Mouse (Mus musculus): ENCODE measurements at regions not wholly inside any gene's neighbourhood (a gene's known extent, or its start where the extent isn't known, plus 50 kb on each side); places are given as distances from the start of the nearest gene placed in this dataset.

GRCm38 (mm10) chr2:39299798-39300382, 73.6 kb upstream of the Ppp6c start:
- no peak for ATAC-seq (ENCODE audit: insufficient read depth, low FRiP score, low read depth)
- H3K9me3 ChIP-seq: no peaks in the 10 kb centered on the region
- 82% methylated on average over 2 of the region's 2 CpGs for WGBS
- H3K36me3 ChIP-seq: no peaks in the 10 kb centered on the region
- no peak overlapping the region for H3K27ac ChIP-seq
- no peak overlapping the region for H3K9ac ChIP-seq
- no peak overlapping the region for H3K4me2 ChIP-seq
- no peak overlapping the region for H3K4me3 ChIP-seq (replicated peaks)
- no peaks in the 10 kb centered on the region for H3K27me3 ChIP-seq (replicated peaks)
- H3K4me1 ChIP-seq: no peaks in the 10 kb centered on the region

GRCm38 (mm10) chr2:39299290-39299689, 73.0 kb upstream of the Ppp6c start:
- Histone ChIP-seq H3K4me3 (replicated peaks) (no peak overlapping the region), H3K4me1 (no peaks in the 10 kb centered on the region), H3K27ac (no peak overlapping the region), H3K9me3 (no peaks in the 10 kb centered on the region), H3K9ac (no peak overlapping the region), H3K27me3 (replicated peaks) (no peaks in the 10 kb centered on the region), H3K4me2 (no peak overlapping the region), H3K36me3 (no peaks in the 10 kb centered on the region)
- 58% methylated on average over 1 of the region's 1 CpGs for WGBS
- no peak for ATAC-seq (ENCODE audit: insufficient read depth, low FRiP score, low read depth)

GRCm38 (mm10) chr2:39295435-39295834, 69.2 kb upstream of the Ppp6c start:
- Histone ChIP-seq H3K4me2 (no peak overlapping the region), H3K9me3 (no peaks in the 10 kb centered on the region), H3K4me1 (no peaks in the 10 kb centered on the region), H3K4me3 (replicated peaks) (no peak overlapping the region), H3K27me3 (replicated peaks) (no peaks in the 10 kb centered on the region), H3K27ac (no peak overlapping the region), H3K36me3 (no peaks in the 10 kb centered on the region), H3K9ac (no peak overlapping the region)
- WGBS: 65% methylated on average over 1 of the region's 1 CpGs
- ATAC-seq (ENCODE audit: insufficient read depth, low FRiP score, low read depth): no peak

- H3K4me1 ChIP-seq: no peaks in the 10 kb centered on the region
- H3K9me3 ChIP-seq: no peaks in the 10 kb centered on the region
- no peak overlapping the region for H3K9ac ChIP-seq
- ATAC-seq (ENCODE audit: insufficient read depth, low FRiP score, low read depth): no peak
- no peak overlapping the region for H3K4me3 ChIP-seq (replicated peaks)
- H3K27me3 ChIP-seq (replicated peaks): no peaks in the 10 kb centered on the region
- H3K27ac ChIP-seq: no peak overlapping the region
- H3K4me2 ChIP-seq: no peak overlapping the region
- H3K36me3 ChIP-seq: no peaks in the 10 kb centered on the region
- 46% methylated on average over 1 of the region's 1 CpGs for WGBS
Measured at GRCm38 (mm10) chr2:39278218-39278617, 52.0 kb upstream of the Ppp6c start.
